Mouse (Mus musculus): ENCODE data around the gene Fam78a. TPM values are rescaled to one million over a fixed set of nuclear protein-coding genes. Genes with fewer than 3 reads are reported as not detected.

Gene Fam78a
- polyA plus RNA-seq, 1 experiment from 2014 or later: 26.7 TPM

DNA sequence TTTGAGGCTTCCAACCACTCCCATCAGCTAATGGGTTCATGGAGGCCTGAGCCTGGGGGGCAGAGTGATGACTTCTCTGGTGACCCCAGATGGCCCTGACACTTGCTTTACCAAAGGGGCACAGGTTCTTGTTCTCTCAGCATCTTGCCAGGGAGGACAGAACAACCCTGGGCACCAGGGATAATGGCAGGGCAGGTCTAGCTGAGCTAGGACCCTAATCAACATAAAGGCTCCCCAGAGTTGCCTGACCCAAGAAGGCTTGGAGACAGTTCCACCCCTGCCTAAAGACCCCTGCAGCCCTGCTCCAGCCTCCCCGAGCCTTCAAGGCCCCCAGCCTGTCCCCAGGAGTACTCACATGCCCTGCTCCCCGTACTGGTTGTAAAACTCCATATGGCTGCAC lies 2.4 kb downstream of the Fam78a start:
- 17% methylated on average over 2 of the region's 2 CpGs for WGBS
- Histone ChIP-seq H3K27me3 (no peaks in the 10 kb centered on the region), H3K4me3 (peak overlapping the region; percentile 58), H3K27ac (peak overlapping the region; percentile 89), H3K9me3 (replicated peaks) (no peaks in the 10 kb centered on the region), H3K4me2 (peak overlapping the region; percentile 99), H3K4me1 (replicated peaks) (peaks cover 44% of the 10 kb centered on the region), H3K36me3 (no peaks in the 10 kb centered on the region), H3K9ac (peak overlapping the region; percentile 71)
- ATAC-seq (replicated peaks; ENCODE audit: insufficient number of reproducible peaks, insufficient read depth, low FRiP score, low read depth): no peak

- H3K9me3 ChIP-seq (replicated peaks): no peaks in the 10 kb centered on the region
- H3K4me1 ChIP-seq (replicated peaks): peaks cover 50% of the 10 kb centered on the region
- H3K27ac ChIP-seq: peak overlapping the region; percentile 89
- peak overlapping the region; percentile 58 for H3K4me3 ChIP-seq
- H3K4me2 ChIP-seq: peak overlapping the region; percentile 99
- WGBS: 46% methylated on average over 14 of the region's 14 CpGs
- no peak for ATAC-seq (replicated peaks; ENCODE audit: insufficient number of reproducible peaks, insufficient read depth, low FRiP score, low read depth)
- H3K27me3 ChIP-seq: no peaks in the 10 kb centered on the region
- H3K36me3 ChIP-seq: no peaks in the 10 kb centered on the region
- peak overlapping the region; percentile 71 for H3K9ac ChIP-seq
Observed at GRCm38 (mm10) chr2:32081296-32081929, 3.2 kb downstream of the Fam78a start.

DNA sequence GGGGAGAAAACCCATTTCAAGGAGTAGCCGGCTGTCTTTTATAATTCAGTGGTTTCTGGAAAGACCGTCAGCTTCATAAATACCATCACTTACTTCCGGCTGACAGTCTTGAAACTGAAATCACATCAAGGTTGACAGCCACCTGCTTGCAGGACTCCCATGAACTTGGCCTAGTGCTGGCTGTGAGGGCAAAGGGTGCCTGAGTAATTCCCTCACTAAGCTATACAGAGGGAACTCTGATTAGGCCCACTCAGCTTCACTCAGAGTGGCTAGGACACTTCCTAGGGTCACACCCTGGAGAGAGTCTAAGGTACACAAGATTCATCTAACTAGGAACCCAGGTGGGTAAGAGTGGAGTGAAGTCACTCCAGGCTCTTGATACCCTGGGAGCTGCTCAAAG lies 4.0 kb downstream of the Fam78a start:
- H3K4me3 ChIP-seq: peak overlapping the region; percentile 58
- peaks cover 50% of the 10 kb centered on the region for H3K4me1 ChIP-seq (replicated peaks)
- peak overlapping the region; percentile 89 for H3K27ac ChIP-seq
- peak overlapping the region; percentile 99 for H3K4me2 ChIP-seq
- no peaks in the 10 kb centered on the region for H3K9me3 ChIP-seq (replicated peaks)
- no peak for ATAC-seq (replicated peaks; ENCODE audit: insufficient number of reproducible peaks, insufficient read depth, low FRiP score, low read depth)
- peak overlapping the region; percentile 71 for H3K9ac ChIP-seq
- no peaks in the 10 kb centered on the region for H3K36me3 ChIP-seq
- 51% methylated on average over 3 of the region's 3 CpGs for WGBS
- no peaks in the 10 kb centered on the region for H3K27me3 ChIP-seq

GRCm38 (mm10) chr2:32079191-32079725 lies 5.4 kb downstream of the Fam78a start:
- Histone ChIP-seq H3K9ac (peak overlapping the region; percentile 71), H3K4me2 (peak overlapping the region; percentile 99), H3K9me3 (replicated peaks) (no peaks in the 10 kb centered on the region), H3K27me3 (no peaks in the 10 kb centered on the region), H3K4me3 (peak overlapping the region; percentile 58), H3K27ac (peak overlapping the region; percentile 89), H3K36me3 (no peaks in the 10 kb centered on the region), H3K4me1 (replicated peaks) (peaks cover 60% of the 10 kb centered on the region)
- 49% methylated on average over 14 of the region's 14 CpGs for WGBS
- ATAC-seq (replicated peaks; ENCODE audit: insufficient number of reproducible peaks, insufficient read depth, low FRiP score, low read depth): no peak

DNA sequence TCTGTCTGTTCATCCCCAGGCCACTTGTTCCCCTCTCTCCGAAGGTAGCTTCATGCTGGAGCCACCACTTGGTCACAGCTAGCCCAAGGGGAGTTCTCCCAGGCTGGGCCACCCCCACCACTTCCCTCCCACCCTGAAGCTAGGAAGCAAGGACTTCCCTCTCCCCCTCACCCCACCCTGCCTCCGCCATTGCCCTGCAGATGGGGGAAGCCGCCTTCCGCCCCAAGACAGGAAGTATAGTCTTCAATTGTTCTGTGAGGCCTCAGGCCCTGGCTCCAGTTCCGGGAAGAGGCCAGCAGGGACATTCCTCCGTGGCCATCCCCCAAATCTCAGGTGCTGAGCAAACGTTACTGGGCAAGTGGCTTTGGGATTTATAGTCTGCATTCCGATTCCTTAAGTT lies 6.1 kb downstream of the Fam78a start:
- 25% methylated on average over 8 of the region's 8 CpGs for WGBS
- H3K4me2 ChIP-seq: peak overlapping the region; percentile 99
- H3K4me1 ChIP-seq (replicated peaks): peaks cover 62% of the 10 kb centered on the region
- H3K4me3 ChIP-seq: peak overlapping the region; percentile 58
- H3K36me3 ChIP-seq: no peaks in the 10 kb centered on the region
- no peaks in the 10 kb centered on the region for H3K9me3 ChIP-seq (replicated peaks)
- peak overlapping the region; percentile 71 for H3K9ac ChIP-seq
- no peak; the same call in 1 of the 2 replicates for ATAC-seq (replicated peaks; ENCODE audit: insufficient number of reproducible peaks, insufficient read depth, low FRiP score, low read depth)
- peak overlapping the region; percentile 89 for H3K27ac ChIP-seq
- no peaks in the 10 kb centered on the region for H3K27me3 ChIP-seq

DNA sequence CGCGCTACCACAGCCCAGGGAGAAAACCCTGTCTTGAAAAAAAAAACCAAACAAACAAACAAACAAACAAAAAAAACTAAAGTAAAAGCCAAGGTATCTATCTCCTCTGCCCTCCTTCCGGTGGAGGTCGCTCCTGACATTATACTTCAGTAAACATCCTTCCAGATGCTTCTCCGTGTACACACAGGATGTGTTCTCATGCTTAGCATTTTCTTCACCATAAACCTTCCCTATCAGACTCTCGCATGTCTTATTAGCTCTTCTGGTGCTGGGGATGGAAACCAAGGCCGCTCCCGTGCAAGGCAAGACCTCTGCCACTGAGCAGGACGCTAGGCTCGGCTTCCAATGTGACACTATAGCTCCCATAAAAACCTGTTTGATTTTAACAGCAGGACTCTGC lies 6.9 kb downstream of the Fam78a start:
- no peak for ATAC-seq (replicated peaks; ENCODE audit: insufficient number of reproducible peaks, insufficient read depth, low FRiP score, low read depth)
- peak overlapping the region; percentile 89 for H3K27ac ChIP-seq
- peak overlapping the region; percentile 99 for H3K4me2 ChIP-seq
- H3K4me3 ChIP-seq: peak overlapping the region; percentile 58
- H3K27me3 ChIP-seq: no peaks in the 10 kb centered on the region
- WGBS: 70% methylated on average over 10 of the region's 10 CpGs
- H3K36me3 ChIP-seq: 0 out of 2 replicates have a peak, but pooled peaks cover 5% of the 10 kb centered on the region
- peaks cover 62% of the 10 kb centered on the region for H3K4me1 ChIP-seq (replicated peaks)
- H3K9ac ChIP-seq: peak overlapping the region; percentile 71
- no peaks in the 10 kb centered on the region for H3K9me3 ChIP-seq (replicated peaks)

- peaks cover 52% of the 10 kb centered on the region for H3K4me1 ChIP-seq (replicated peaks)
- no peaks in the 10 kb centered on the region for H3K9me3 ChIP-seq (replicated peaks)
- H3K4me3 ChIP-seq: no peak overlapping the region
- peak overlapping the region; percentile 79 for H3K27ac ChIP-seq
- peak overlapping the region; percentile 19; the same call in 1 of the 2 replicates for H3K4me2 ChIP-seq
- ATAC-seq (replicated peaks; ENCODE audit: insufficient number of reproducible peaks, insufficient read depth, low FRiP score, low read depth): no peak
- 0 out of 2 replicates have a peak, but pooled peaks cover 8% of the 10 kb centered on the region for H3K36me3 ChIP-seq
- H3K9ac ChIP-seq: no peak overlapping the region
- no peaks in the 10 kb centered on the region for H3K27me3 ChIP-seq
- 67% methylated on average over 7 of the region's 7 CpGs for WGBS
Observed at GRCm38 (mm10) chr2:32075368-32075767, 9.3 kb downstream of the Fam78a start.

- peak; percentile 28; the same call in 1 of the 2 replicates for ATAC-seq (replicated peaks; ENCODE audit: insufficient number of reproducible peaks, insufficient read depth, low FRiP score, low read depth)
- H3K36me3 ChIP-seq: 0 out of 2 replicates have a peak, but pooled peaks cover 8% of the 10 kb centered on the region
- 44% methylated on average over 8 of the region's 8 CpGs for WGBS
- no peaks in the 10 kb centered on the region for H3K9me3 ChIP-seq (replicated peaks)
- H3K27me3 ChIP-seq: no peaks in the 10 kb centered on the region
- 0 out of 2 replicates have a peak overlapping the region, but pooled peaks have one; percentile 38 for H3K9ac ChIP-seq
- H3K4me2 ChIP-seq: peak overlapping the region; percentile 16; the same call in 1 of the 2 replicates
- H3K27ac ChIP-seq: peak overlapping the region; percentile 79
- H3K4me3 ChIP-seq: no peak overlapping the region
- H3K4me1 ChIP-seq (replicated peaks): peaks cover 43% of the 10 kb centered on the region
Observed at GRCm38 (mm10) chr2:32074404-32074803, 10.3 kb downstream of the Fam78a start.

GRCm38 (mm10) chr2:32070747-32071146 lies 13.9 kb downstream of the Fam78a start:
- Histone ChIP-seq H3K27ac (no peak overlapping the region), H3K4me2 (no peak overlapping the region), H3K4me3 (no peak overlapping the region), H3K9ac (no peak overlapping the region), H3K9me3 (replicated peaks) (no peaks in the 10 kb centered on the region), H3K4me1 (replicated peaks) (peaks cover 52% of the 10 kb centered on the region), H3K36me3 (peaks cover 11% of the 10 kb centered on the region; the same call in 1 of the 2 replicates), H3K27me3 (no peaks in the 10 kb centered on the region)
- ATAC-seq (replicated peaks; ENCODE audit: insufficient number of reproducible peaks, insufficient read depth, low FRiP score, low read depth): no peak
- 89% methylated on average over 10 of the region's 10 CpGs for WGBS

DNA sequence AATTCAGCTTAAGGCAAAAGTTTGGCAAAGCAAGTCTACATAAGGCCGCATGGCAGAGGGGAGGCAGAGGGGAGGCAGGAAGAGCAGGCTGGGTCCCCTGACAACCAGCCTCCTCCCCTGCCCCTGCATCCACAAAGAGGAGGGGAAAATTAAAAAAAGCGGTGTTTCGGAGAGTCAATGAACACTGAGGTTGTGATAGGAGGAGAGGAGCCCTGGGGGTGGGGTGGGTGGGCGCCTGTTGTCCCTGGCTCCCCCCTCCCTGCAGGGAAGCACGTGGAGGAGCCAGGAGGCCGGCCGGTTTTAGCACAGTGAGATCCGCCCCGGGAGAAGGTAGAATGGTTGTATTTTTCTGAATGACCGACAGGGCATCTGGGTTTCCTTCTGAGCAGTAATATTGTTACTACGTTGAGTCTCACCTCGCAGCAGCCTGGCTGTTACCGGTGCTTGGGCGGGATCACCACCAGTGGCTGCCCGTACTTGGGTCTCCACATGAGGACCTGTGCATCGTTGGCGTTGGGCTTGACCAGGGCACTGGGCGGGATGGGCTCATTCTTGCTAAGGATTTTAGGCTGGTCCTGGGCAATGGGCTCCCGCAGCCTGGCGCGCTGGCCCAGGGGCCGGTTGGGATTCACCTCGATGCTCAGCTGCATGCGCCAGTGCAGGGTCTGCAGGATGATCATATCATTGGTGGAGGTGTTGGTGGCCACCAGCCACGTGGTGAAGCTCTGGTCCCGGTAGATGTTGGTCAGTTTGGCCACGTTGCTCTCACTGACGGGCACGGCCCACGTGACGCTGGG lies 15.6 kb downstream of the Fam78a start:
- H3K27ac ChIP-seq: peak overlapping the region; percentile 11; the same call in 1 of the 2 replicates
- H3K9ac ChIP-seq: 0 out of 2 replicates have a peak overlapping the region, but pooled peaks have one; percentile 4
- no peaks in the 10 kb centered on the region for H3K9me3 ChIP-seq (replicated peaks)
- peaks cover 55% of the 10 kb centered on the region for H3K4me1 ChIP-seq (replicated peaks)
- ATAC-seq (replicated peaks; ENCODE audit: insufficient number of reproducible peaks, insufficient read depth, low FRiP score, low read depth): no peak
- H3K27me3 ChIP-seq: no peaks in the 10 kb centered on the region
- peaks cover 11% of the 10 kb centered on the region; the same call in 1 of the 2 replicates for H3K36me3 ChIP-seq
- no peak overlapping the region for H3K4me2 ChIP-seq
- 55% methylated on average over 31 of the region's 31 CpGs for WGBS
- no peak overlapping the region for H3K4me3 ChIP-seq

GRCm38 (mm10) chr2:32066005-32066404 lies 18.7 kb downstream of the Fam78a start:
- H3K4me2 ChIP-seq: no peak overlapping the region
- no peak overlapping the region for H3K4me3 ChIP-seq
- no peaks in the 10 kb centered on the region for H3K27me3 ChIP-seq
- H3K36me3 ChIP-seq: peaks cover 3% of the 10 kb centered on the region; the same call in 1 of the 2 replicates
- peak overlapping the region; percentile 94 for H3K27ac ChIP-seq
- no peak for ATAC-seq (replicated peaks; ENCODE audit: insufficient number of reproducible peaks, insufficient read depth, low FRiP score, low read depth)
- WGBS: 72% methylated on average over 4 of the region's 4 CpGs
- H3K9ac ChIP-seq: no peak overlapping the region
- H3K9me3 ChIP-seq (replicated peaks): no peaks in the 10 kb centered on the region
- H3K4me1 ChIP-seq (replicated peaks): peaks cover 79% of the 10 kb centered on the region
